Mouse (Mus musculus) stomach, embryonic 15.5 days (tissue): Measurements from ENCODE around the gene Hoxb3. TPM values are rescaled to one million over a fixed set of nuclear protein-coding genes. Genes with fewer than 3 reads are reported as not detected.

Experiments used
- ATAC-seq: fragments of 200-750 bp; cut with Nextera tagmentation; 2 replicates; pipeline ENCODE4 v1.8.0; 2017; ENCODE audit warnings: low read depth, moderate number of reproducible peaks, moderate TSS enrichment; ENCODE audit not compliant: insufficient read depth, low FRiP score
- H3K27ac ChIP-seq: fragments of 300-500 bp; sonication (generic); 2 replicates; pipeline ENCODE4 v1.5.1; 2015; ENCODE audit warnings: mild to moderate bottlenecking, inconsistent platforms
- H3K27me3 ChIP-seq: fragments of 300-500 bp; sonication (generic); replicated peaks from 2 replicates; pipeline ENCODE4 v1.6.1; 2015; ENCODE audit warnings: inconsistent platforms
- H3K36me3 ChIP-seq: fragments of 300-500 bp; sonication (generic); 2 replicates; pipeline ENCODE4 v1.6.1; 2015; ENCODE audit warnings: inconsistent platforms
- H3K4me1 ChIP-seq: fragments of 300-500 bp; sonication (generic); 2 replicates; pipeline ENCODE4 v1.6.1; 2015; ENCODE audit warnings: inconsistent platforms
- H3K4me2 ChIP-seq: fragments of 300-500 bp; sonication (generic); 2 replicates; pipeline ENCODE4 v1.6.1; 2015; ENCODE audit warnings: mild to moderate bottlenecking, inconsistent platforms
- H3K4me3 ChIP-seq: fragments of 300-500 bp; sonication (generic); replicated peaks from 2 replicates; pipeline ENCODE4 v1.5.1; 2015; ENCODE audit warnings: inconsistent platforms
- H3K9ac ChIP-seq: fragments of 300-500 bp; sonication (generic); 2 replicates; pipeline ENCODE4 v1.6.1; 2015; ENCODE audit warnings: inconsistent platforms
- H3K9me3 ChIP-seq: fragments of 300-500 bp; sonication (generic); 2 replicates; pipeline ENCODE4 v1.6.1; 2016; ENCODE audit warnings: inconsistent platforms
- WGBS: fragments of 180-500 bp; shearing (Covaris S2); methylation state at CpG from one replicate; pipeline ENCODE4 v1.1.7; 2015; 5-methylcytosine and 5-hydroxymethylcytosine counted together
- polyA plus RNA-seq: library from polyadenylated mRNA; unstranded; fragments of >200 nt; fragmentation: Nextera tagmentation; extraction: Ambion mirVana; gene quantifications from 2 replicates; pipeline ENCODE4 v1.2.1, GENCODE M21; 2015

Hoxb3 gene
- polyA plus RNA-seq, 1 experiment from 2014 or later: 2.5 TPM

DNA sequence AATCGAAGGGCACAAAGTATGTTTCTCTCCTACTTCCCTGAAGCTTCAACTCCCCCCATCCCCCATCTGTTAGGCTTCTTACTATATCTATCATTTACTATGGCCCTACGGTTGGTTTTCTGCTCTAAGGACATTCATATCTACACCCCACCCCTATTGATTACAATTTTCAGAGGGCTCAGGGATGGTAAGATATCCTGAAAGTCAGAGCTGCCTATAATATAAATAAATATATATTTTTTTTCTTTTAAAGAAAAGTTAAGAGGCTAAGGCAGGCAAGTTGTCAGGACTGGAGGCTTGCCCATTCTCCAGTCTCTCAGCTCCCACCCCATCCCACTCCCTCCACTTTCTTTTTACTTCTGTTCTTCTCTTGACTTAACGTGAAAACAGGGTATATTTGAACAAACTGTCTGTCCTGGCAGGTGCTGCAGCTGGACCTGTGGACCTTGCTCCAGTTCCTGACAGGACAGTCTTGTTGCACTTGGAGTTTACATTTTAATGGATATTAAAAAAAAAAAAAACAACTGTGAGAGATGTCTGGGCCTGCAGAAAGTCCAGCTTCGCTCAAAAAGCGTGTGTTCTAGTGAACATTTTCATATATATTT, 23.9 kb downstream of the Hoxb3 start:
- Histone ChIP-seq H3K4me1 (peaks cover 46% of the 10 kb centered on the region), H3K27ac (peak overlapping the region; percentile 94), H3K9ac (no peak overlapping the region), H3K36me3 (no peaks in the 10 kb centered on the region), H3K4me3 (no peak overlapping the region), H3K27me3 (peaks cover 30% of the 10 kb centered on the region), H3K9me3 (no peaks in the 10 kb centered on the region), H3K4me2 (no peak overlapping the region)
- WGBS: 34% methylated on average over 5 of the region's 5 CpGs
- ATAC-seq: no peak

DNA sequence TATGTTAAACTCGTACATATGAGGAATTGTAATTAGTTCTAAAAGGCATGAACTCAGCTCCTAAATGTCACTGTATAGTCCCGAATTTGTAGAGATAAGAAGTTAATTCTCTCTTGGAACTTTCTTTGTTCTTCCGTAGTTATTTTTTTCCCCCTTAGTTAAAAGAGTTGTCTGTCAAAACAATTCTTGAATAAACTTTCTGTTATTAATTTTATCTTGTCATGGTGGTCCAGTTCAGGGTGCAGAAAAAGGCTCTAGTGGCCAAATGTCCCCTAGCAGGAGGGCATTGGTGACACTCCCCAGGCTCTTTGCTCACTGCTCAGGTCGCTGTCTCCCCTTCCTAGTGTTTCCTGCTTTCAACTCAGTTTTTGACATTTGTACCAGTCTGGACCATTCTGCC, 24.6 kb downstream of the Hoxb3 start:
- Histone ChIP-seq H3K9me3 (no peaks in the 10 kb centered on the region), H3K36me3 (no peaks in the 10 kb centered on the region), H3K27me3 (peaks cover 31% of the 10 kb centered on the region), H3K4me1 (peaks cover 46% of the 10 kb centered on the region), H3K4me3 (no peak overlapping the region), H3K4me2 (peak overlapping the region; percentile 34; the same call in 1 of the 2 replicates), H3K27ac (peak overlapping the region; percentile 98), H3K9ac (no peak overlapping the region)
- WGBS: 17% methylated on average over 4 of the region's 4 CpGs
- no peak for ATAC-seq

DNA sequence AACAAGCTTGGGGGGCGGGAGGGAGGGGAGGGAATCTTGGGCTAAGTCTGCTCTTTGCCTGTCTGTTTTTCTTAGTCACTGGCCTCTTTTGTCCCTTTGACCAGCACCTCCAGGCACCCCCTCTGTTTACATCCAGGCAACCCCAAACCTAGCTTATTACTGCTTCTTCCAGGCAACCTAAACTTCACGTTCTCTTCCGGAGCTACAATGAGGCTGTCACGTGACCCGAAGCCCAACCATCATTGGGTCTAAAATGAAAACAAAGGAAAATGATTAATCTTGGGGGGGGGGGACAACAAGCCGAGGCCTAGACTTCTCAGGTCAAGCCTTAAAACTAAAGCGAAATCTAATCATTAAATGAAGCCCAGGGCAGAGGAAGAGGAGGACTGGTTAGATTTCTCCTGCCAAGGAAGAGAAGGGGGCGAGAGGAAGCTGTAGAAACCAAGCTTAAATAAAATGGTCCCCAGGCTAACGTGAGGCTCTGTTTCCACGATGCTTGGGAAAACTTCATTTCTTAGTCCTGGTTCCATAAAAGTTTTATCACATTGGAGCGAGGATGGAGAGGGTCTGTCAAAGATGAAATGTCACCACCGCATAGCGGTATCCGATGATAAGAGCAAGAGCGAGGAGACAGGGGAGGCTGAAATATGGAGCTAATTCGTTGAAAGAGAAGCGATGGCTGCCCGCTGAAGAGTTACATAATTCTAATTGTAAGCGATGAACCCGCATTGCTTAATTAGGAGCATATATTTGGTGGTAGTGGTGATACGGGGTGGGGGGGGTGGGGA, 25.2 kb downstream of the Hoxb3 start:
- 18% methylated on average over 21 of the region's 21 CpGs for WGBS
- no peak overlapping the region for H3K9ac ChIP-seq
- H3K9me3 ChIP-seq: no peaks in the 10 kb centered on the region
- H3K4me2 ChIP-seq: peak overlapping the region; percentile 34; the same call in 1 of the 2 replicates
- H3K27ac ChIP-seq: peak overlapping the region; percentile 98
- no peak overlapping the region for H3K4me3 ChIP-seq
- H3K4me1 ChIP-seq: peaks cover 46% of the 10 kb centered on the region
- no peaks in the 10 kb centered on the region for H3K36me3 ChIP-seq
- no peak for ATAC-seq
- peaks cover 29% of the 10 kb centered on the region for H3K27me3 ChIP-seq

DNA sequence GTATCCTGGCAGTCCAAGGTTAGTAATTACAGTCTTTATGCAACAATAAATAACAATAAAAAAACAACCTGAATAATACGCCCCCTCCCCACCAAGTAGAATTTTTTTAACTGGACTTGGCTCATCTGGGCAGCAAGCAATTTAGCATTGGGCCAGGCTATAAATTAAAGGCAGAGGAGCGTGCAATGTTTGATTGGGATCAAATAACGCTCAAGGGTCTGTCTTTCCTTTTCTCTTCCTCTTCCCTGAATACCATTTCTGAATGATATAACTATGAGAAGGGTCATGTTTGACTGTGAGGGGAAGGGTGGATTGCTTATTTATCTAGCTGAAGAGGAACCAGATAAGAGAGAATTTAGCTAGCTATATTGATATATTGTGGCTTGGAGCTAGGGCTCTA, 25.9 kb downstream of the Hoxb3 start:
- Histone ChIP-seq H3K9ac (no peak overlapping the region), H3K4me3 (no peak overlapping the region)

DNA sequence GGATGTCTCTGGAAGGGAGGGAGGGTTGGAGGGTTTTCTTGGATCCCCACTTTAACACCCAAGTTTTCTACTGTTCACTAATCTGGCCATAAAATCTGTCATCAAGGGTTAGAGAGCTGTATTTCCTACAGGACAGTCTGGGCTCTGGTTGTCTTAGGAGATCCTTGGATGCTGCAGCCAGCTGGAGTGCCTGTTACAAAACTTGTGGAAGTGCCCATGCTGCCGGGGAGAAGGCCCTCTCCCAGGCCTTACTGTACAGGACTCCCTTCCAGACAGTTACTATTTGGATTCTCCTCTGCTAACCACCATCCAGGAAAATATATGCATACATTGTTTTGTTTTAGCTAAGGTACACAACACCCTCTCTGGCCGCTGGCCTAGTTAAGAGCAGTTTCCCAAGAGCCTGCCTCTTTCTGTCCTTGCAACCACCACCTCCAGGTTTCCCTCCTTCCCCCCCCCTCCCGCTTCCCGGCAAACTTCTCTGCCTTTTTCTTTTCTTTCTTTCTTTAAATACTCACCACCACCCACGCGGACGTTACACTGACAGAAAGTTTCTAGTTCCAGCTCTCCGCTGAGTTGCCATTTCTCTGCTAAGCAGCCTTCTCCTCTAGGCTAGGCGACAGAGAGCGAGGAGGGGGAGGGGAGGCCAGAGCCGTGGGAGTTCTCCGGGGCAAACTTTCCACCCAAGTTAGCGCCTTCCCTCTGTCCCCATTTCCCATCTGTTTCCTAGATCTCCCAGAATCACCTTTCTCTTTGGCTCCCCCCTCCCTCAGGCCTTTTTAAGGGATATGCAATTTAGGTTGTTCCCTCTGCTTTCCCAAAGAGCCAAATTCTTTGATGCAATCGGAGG, 26.6 kb downstream of the Hoxb3 start:
- Histone ChIP-seq H3K36me3 (no peaks in the 10 kb centered on the region), H3K9me3 (no peaks in the 10 kb centered on the region), H3K4me1 (peaks cover 41% of the 10 kb centered on the region), H3K4me3 (peak overlapping the region; percentile 12; the same call in 1 of the 2 replicates), H3K4me2 (peak overlapping the region; percentile 22), H3K27me3 (peaks cover 23% of the 10 kb centered on the region), H3K27ac (peak overlapping the region; percentile 98), H3K9ac (no peak overlapping the region)
- WGBS: 16% methylated on average over 14 of the region's 14 CpGs
- ATAC-seq: no peak

More for the DNA sequence above, 25.9 kb downstream of the Hoxb3 start:
- H3K4me1 ChIP-seq: peaks cover 44% of the 10 kb centered on the region
- WGBS: 48% methylated on average over 3 of the region's 3 CpGs
- no peaks in the 10 kb centered on the region for H3K9me3 ChIP-seq
- peak overlapping the region; percentile 98 for H3K27ac ChIP-seq
- peaks cover 26% of the 10 kb centered on the region for H3K27me3 ChIP-seq
- H3K4me2 ChIP-seq: peak overlapping the region; percentile 22; the same call in 1 of the 2 replicates
- H3K36me3 ChIP-seq: no peaks in the 10 kb centered on the region
- no peak for ATAC-seq

DNA sequence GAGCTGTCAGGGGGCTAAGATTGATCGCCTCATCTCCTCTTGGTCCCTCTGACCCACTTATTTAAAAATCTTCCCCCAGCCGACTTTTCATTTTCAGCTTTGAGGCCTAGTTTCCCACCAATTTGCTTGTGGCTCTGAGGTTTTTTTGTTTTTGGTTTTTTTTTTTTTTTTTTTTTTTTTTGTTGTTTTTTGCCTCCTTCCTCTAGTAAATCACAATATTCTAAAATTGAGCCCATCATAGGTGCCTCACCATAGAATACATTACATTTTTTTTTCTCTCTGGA, 27.2 kb downstream of the Hoxb3 start, which contains the start of gene Hoxb2:
Gene Hoxb2, plus strand, starts transcription at position 185 of the 284 bp plus-strand sequence.
- H3K9ac ChIP-seq: no peak within 1 kb of the TSS
- no peaks in the 10 kb centered on the region for H3K36me3 ChIP-seq
- WGBS: 14% methylated on average over 2 of the region's 2 CpGs
- H3K27ac ChIP-seq: peak within 1 kb of the TSS; percentile 98
- no peak for ATAC-seq
- H3K4me3 ChIP-seq: peak within 1 kb of the TSS; percentile 56; the same call in 1 of the 2 replicates
- peaks cover 17% of the 10 kb centered on the region for H3K27me3 ChIP-seq
- H3K9me3 ChIP-seq: no peaks in the 10 kb centered on the region
- peak within 1 kb of the TSS; percentile 72 for H3K4me2 ChIP-seq
- peaks cover 39% of the 10 kb centered on the region for H3K4me1 ChIP-seq

DNA sequence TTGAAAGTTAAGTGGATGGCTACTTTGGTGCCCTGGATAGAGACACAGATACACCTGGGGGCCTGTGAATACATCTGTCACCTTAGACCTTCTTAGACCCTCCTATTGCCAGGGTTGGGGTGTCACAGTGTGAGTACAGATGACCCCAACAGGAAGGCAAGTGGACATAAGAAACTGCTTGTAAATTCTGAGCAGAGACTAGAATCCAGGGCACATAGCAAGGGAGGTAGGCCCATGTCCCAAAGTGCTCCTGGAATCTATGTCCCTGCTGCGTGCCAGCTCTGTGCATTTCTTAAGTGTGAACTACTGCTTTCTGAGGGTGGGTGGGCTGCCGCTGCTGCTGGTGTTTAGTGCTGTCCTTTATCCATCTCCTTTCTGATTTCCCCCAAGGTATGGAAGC, 27.7 kb downstream of the Hoxb3 start:
- peaks cover 35% of the 10 kb centered on the region for H3K4me1 ChIP-seq
- peak overlapping the region; percentile 56; the same call in 1 of the 2 replicates for H3K4me3 ChIP-seq
- peak overlapping the region; percentile 98 for H3K27ac ChIP-seq
- no peaks in the 10 kb centered on the region for H3K9me3 ChIP-seq
- H3K27me3 ChIP-seq: peaks cover 12% of the 10 kb centered on the region
- H3K4me2 ChIP-seq: peak overlapping the region; percentile 72
- H3K36me3 ChIP-seq: no peaks in the 10 kb centered on the region
- ATAC-seq: no peak
- H3K9ac ChIP-seq: no peak overlapping the region
- WGBS: 47% methylated on average over 2 of the region's 2 CpGs

DNA sequence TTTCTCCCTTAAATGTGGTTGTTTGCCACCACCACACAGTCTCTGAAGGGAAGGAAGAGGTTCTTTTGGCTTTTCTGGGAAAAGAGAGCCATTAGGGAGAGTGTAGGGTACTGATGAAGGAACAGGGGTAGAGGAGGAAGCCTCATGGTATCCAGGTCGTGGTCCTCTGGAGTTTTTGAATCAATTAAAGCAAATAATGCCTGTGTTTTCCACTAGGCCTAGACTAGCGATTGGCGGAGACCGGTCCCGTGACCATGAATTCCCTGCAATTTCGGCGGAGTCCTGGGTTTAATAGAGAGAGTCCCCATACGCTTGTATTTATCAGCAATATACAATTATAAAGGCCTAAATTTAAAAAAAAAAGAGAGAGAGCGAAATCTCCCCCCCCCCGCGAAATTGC, 28.2 kb downstream of the Hoxb3 start:
- ATAC-seq: no peak
- Histone ChIP-seq H3K4me2 (peak overlapping the region; percentile 72), H3K9ac (no peak overlapping the region)

DNA sequence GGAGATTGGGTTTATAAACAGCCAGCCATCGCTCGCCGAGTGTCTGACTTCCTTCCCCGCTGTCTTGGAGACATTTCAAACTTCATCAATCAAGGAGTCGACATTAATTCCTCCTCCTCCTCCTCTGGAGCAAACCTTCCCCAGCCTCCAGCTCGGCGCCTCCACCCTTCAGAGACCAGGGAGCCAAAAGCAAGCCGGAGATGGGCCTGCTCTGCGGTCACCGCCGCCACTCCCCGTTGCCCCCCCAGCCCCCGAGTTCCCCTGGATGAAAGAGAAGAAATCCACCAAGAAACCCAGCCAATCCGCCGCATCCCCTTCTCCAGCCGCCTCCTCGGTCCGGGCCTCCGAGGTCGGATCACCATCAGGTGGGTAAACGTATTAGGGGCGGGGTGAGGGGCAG, 28.7 kb downstream of the Hoxb3 start:
- Histone ChIP-seq H3K27ac (peak overlapping the region; percentile 98), H3K4me1 (peaks cover 26% of the 10 kb centered on the region; the same call in 1 of the 2 replicates), H3K9me3 (no peaks in the 10 kb centered on the region), H3K4me3 (peak overlapping the region; percentile 56), H3K27me3 (peaks cover 4% of the 10 kb centered on the region; the same call in 1 of the 2 replicates), H3K36me3 (no peaks in the 10 kb centered on the region), H3K4me2 (peak overlapping the region; percentile 72), H3K9ac (peak overlapping the region; percentile 71; the same call in 1 of the 2 replicates)
- ATAC-seq: peak; percentile 58
- 3% methylated on average over 22 of the region's 22 CpGs for WGBS

More for the DNA sequence above, 28.2 kb downstream of the Hoxb3 start:
- Histone ChIP-seq H3K4me1 (peaks cover 29% of the 10 kb centered on the region; the same call in 1 of the 2 replicates), H3K4me3 (peak overlapping the region; percentile 56), H3K36me3 (no peaks in the 10 kb centered on the region), H3K27ac (peak overlapping the region; percentile 98), H3K9me3 (no peaks in the 10 kb centered on the region), H3K27me3 (peaks cover 7% of the 10 kb centered on the region)
- WGBS: 8% methylated on average over 11 of the region's 11 CpGs

DNA sequence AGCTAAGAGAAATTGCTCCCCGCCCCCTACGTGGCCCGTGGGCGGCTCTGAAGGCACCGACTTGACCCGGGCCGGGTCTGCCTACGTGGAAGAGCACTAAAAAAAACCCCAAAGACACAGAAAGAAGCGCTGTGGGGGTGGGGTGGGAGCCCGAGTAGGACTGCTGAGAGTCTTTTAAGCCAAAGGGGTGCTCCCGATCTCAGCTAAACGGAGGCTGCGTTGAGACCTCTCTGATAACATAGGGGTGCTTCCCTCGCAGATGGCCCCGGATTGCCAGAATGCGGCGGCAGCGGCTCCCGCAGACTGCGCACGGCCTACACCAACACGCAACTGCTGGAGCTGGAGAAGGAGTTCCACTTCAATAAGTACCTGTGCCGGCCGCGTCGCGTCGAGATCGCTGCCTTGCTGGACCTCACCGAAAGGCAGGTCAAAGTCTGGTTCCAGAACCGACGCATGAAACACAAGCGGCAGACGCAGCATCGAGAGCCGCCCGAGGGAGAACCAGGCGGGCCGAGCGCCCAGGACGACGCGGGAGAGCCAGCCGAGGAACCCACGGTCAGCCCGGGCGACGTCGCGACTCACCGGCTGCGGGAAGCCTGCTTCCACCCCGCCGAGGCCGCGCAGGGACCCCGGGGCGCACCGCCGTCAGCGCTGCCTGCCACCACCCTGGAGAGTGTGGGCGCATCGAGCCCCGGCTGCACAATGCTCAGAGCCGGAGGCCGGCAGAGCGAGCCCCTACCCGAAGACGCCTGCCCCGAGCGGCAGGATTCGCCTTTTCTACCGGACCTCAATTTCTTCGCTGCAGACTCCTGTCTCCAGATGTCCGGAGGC, 29.8 kb downstream of the Hoxb3 start:
- Histone ChIP-seq H3K9ac (peak overlapping the region; percentile 71), H3K9me3 (no peaks in the 10 kb centered on the region), H3K36me3 (no peaks in the 10 kb centered on the region), H3K27me3 (peaks cover 4% of the 10 kb centered on the region; the same call in 1 of the 2 replicates), H3K27ac (peak overlapping the region; percentile 98), H3K4me2 (peak overlapping the region; percentile 72), H3K4me1 (peaks cover 24% of the 10 kb centered on the region; the same call in 1 of the 2 replicates), H3K4me3 (peak overlapping the region; percentile 56)
- WGBS: under 1% methylated on average over 75 of the region's 75 CpGs
- ATAC-seq: no peak

DNA sequence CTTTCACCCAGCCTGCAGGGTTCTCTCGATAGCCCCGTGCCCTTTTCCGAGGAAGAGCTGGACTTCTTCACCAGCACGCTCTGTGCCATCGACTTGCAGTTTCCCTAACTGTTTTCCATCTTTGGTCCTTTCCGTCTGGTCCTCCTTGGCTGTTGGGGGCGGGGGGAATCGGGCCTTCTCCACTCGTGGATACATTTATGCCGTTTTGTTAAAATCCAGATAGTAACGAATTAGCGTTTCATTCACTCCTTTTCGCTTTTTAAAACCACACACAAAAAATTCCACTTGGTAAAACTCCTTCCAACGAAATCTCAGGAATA, 30.4 kb downstream of the Hoxb3 start:
- no peak for ATAC-seq
- Histone ChIP-seq H3K4me2 (peak overlapping the region; percentile 72), H3K27ac (peak overlapping the region; percentile 98), H3K4me1 (peaks cover 20% of the 10 kb centered on the region; the same call in 1 of the 2 replicates), H3K9ac (peak overlapping the region; percentile 71), H3K4me3 (peak overlapping the region; percentile 56), H3K36me3 (no peaks in the 10 kb centered on the region), H3K9me3 (no peaks in the 10 kb centered on the region), H3K27me3 (peaks cover 4% of the 10 kb centered on the region; the same call in 1 of the 2 replicates)
- WGBS: 3% methylated on average over 14 of the region's 14 CpGs
